ENCODE assay signal across 18 mouse cellular contexts in genomic region chr4:133925204-133925603, GRCm38 (mm10). TPM values are rescaled to one million over a fixed set of nuclear protein-coding genes. Genes with fewer than 3 reads are reported as not detected.
DNase-seq lines count a peak whose midpoint lies in the region; ATAC-seq and TF ChIP-seq lines count a peak whose summit lies in the region.
"Had no signal": no experiment of that assay in that cellular context is flagged by ENCODE, and none has a peak within 500 bp of the region (broad histone marks: within the 10 kb centered on the region; RNA-seq: fewer than 3 reads in every experiment).

No protein-coding gene starts in this region.

- 52% methylated on average over 4 of the region's 4 CpGs for WGBS in heart, embryonic 12.5 days
- 49% methylated on average over 4 of the region's 4 CpGs for WGBS in heart, embryonic 16.5 days
- 29% methylated on average over 4 of the region's 4 CpGs for WGBS in lung, adult 2 months

- H3K9me3 ChIP-seq in heart, embryonic 12.5 days (replicated peaks): no peaks in the 10 kb centered on the region
- no peaks in the 10 kb centered on the region for H3K9me3 ChIP-seq in heart, embryonic 16.5 days (replicated peaks; ENCODE audit: control insufficient read depth, low read length)
- H3K9me3 ChIP-seq: embryonic facial prominence, embryonic 10.5 days; forebrain, embryonic 13.5 days; intestine, embryonic 15.5 days had no signal

- TF ChIP-seq POLR2A in lung, adult 2 months (IDR thresholded peaks at IDR 0.05; ENCODE audit: borderline replicate concordance, extremely low read depth, low read depth, low read length): no peak

- H3K27me3 ChIP-seq in heart, embryonic 12.5 days (replicated peaks): no peaks in the 10 kb centered on the region
- no peaks in the 10 kb centered on the region for H3K27me3 ChIP-seq in heart, embryonic 16.5 days (ENCODE audit: control insufficient read depth, insufficient read depth, low read length)
- H3K27me3 ChIP-seq: forebrain, embryonic 13.5 days; intestine, embryonic 15.5 days had no signal

- intact Hi-C loops in heart, postnatal 10 days (cut with DNase I): no loop called here

- DNase-seq in heart, postnatal 10 days: no peak
- no peak for DNase-seq in heart, adult 9 months (ENCODE audit: low spot score in 2 of 2)
- DNase-seq in lung, postnatal 10 days: peak; percentile 58
- DNase-seq in lung, adult 2 months: no peak
- DNase-seq in lung, postnatal 25 days (ENCODE audit: low spot score): peak; percentile 56
- no peak for DNase-seq in cerebellum, adult 8-10 months
- DNase-seq: adrenal gland, adult 2 months; adrenal gland, postnatal 25 days; cerebellum, adult 18-20 months; cerebellum, postnatal 10 days; forebrain, postnatal 0 days; gastrocnemius, postnatal 14 days; kidney, adult 18-20 months had no signal

- H3K4me2 ChIP-seq in heart, embryonic 12.5 days: no peak overlapping the region
- no peak overlapping the region for H3K4me2 ChIP-seq in heart, embryonic 16.5 days (ENCODE audit: low read depth, low read length)
- H3K4me2 ChIP-seq: forebrain, embryonic 13.5 days; intestine, embryonic 15.5 days had no signal

- peaks cover 8% of the 10 kb centered on the region; the same call in 1 of the 2 replicates for H3K4me1 ChIP-seq in heart, embryonic 12.5 days (replicated peaks)
- peaks cover 2% of the 10 kb centered on the region; the same call in 1 of the 2 replicates for H3K4me1 ChIP-seq in heart, embryonic 16.5 days (ENCODE audit: control insufficient read depth, insufficient read depth, low read length)
- peaks cover 2% of the 10 kb centered on the region; the same call in 1 of the 2 replicates for H3K4me1 ChIP-seq in lung, adult 2 months (ENCODE audit: control insufficient read depth, insufficient read depth, low read length)
- H3K4me1 ChIP-seq: forebrain, embryonic 13.5 days had no signal

- no peak overlapping the region for H3K4me3 ChIP-seq in heart, embryonic 12.5 days
- H3K4me3 ChIP-seq in heart, embryonic 16.5 days (ENCODE audit: low read length): no peak overlapping the region
- H3K4me3 ChIP-seq in lung, adult 2 months (replicated peaks; ENCODE audit: extremely low read depth, low read depth, low read length): no peak overlapping the region
- H3K4me3 ChIP-seq: embryonic facial prominence, embryonic 10.5 days; forebrain, embryonic 13.5 days; intestine, embryonic 15.5 days had no signal

- no peak overlapping the region for H3K9ac ChIP-seq in heart, embryonic 12.5 days
- no peak overlapping the region for H3K9ac ChIP-seq in heart, embryonic 16.5 days (ENCODE audit: low read length)
- H3K9ac ChIP-seq: forebrain, embryonic 13.5 days; forebrain, postnatal 0 days; intestine, embryonic 15.5 days had no signal

- peak overlapping the region; percentile 12; the same call in 1 of the 2 replicates for H3K27ac ChIP-seq in heart, embryonic 12.5 days (ENCODE audit: poor library complexity, severe bottlenecking)
- peak overlapping the region; percentile 25 for H3K27ac ChIP-seq in heart, embryonic 16.5 days (ENCODE audit: low read length)
- H3K27ac ChIP-seq: embryonic facial prominence, embryonic 10.5 days; forebrain, embryonic 13.5 days; intestine, embryonic 15.5 days had no signal

- TF ChIP-seq CTCF in lung, adult 2 months (IDR thresholded peaks at IDR 0.05; ENCODE audit: insufficient read depth, low read length): no peak

- H3K36me3 ChIP-seq in heart, embryonic 12.5 days: no peaks in the 10 kb centered on the region
- H3K36me3 ChIP-seq in heart, embryonic 16.5 days (ENCODE audit: control insufficient read depth, insufficient read depth): no peaks in the 10 kb centered on the region
- H3K36me3 ChIP-seq: embryonic facial prominence, embryonic 10.5 days; intestine, embryonic 15.5 days had no signal

- peak; percentile 57; the same call in 1 of the 2 replicates for ATAC-seq in heart, embryonic 12.5 days (ENCODE audit: insufficient number of reproducible peaks, low FRiP score)
- ATAC-seq in heart, embryonic 16.5 days (replicated peaks; ENCODE audit: extremely low read depth, insufficient read depth, low FRiP score): peak; percentile 58; the same call in 1 of the 2 replicates
- ATAC-seq: forebrain, embryonic 13.5 days; forebrain, postnatal 0 days; intestine, embryonic 15.5 days had no signal

RNA-seq across cellular contexts. Expression of gene Rps6ka1, which starts 37.6 kb away (rescaled TPM):
- polyA plus RNA-seq in heart, embryonic 12.5 days (2016; fragmentation: Nextera tagmentation; extraction: Ambion mirVana): 21.7 and 23.5 TPM in 2 replicates
- total RNA-seq in heart, postnatal 10 days (2021): 1 to 10 TPM; 9.1 to 9.3 TPM
- polyA plus RNA-seq in heart, embryonic 16.5 days (2015; fragmentation: Nextera tagmentation; extraction: Ambion mirVana): 18.7 and 19.7 TPM in 2 replicates
- 57.2 and 65.6 TPM in 2 replicates for polyA plus RNA-seq in lung, adult 2 months (2012; rRNA removed)

RNA-seq across cellular contexts. Expression of gene Hmgn2, which starts 43.2 kb away (rescaled TPM):
- 1,861 and 1,891 TPM in 2 replicates for polyA plus RNA-seq in heart, embryonic 12.5 days (2016; fragmentation: Nextera tagmentation; extraction: Ambion mirVana)
- 100 to 1,000 TPM; 254 to 266 TPM for total RNA-seq in heart, postnatal 10 days (2021)
- polyA plus RNA-seq in heart, embryonic 16.5 days (2015; fragmentation: Nextera tagmentation; extraction: Ambion mirVana): 1,315 and 1,451 TPM in 2 replicates
- polyA plus RNA-seq in lung, adult 2 months (2012; rRNA removed): 14.6 and 28.9 TPM in 2 replicates

Comparison
In these comparisons a context has a peak if more than half of its experiments do, and no peak if none do; other contexts are left out.
1. DNase-seq: peak in lung, postnatal 10 days (single experiment) and lung, postnatal 25 days (single experiment); none in heart, postnatal 10 days (0 of 2), heart, adult 9 months (0 of 2), lung, adult 2 months (single experiment) and cerebellum, adult 8-10 months (single experiment).
2. RNA of gene Hmgn2, which starts 43.2 kb away (polyA plus RNA-seq): 1,861 to 1,891 TPM in heart, embryonic 12.5 days and 1,315 to 1,451 TPM in heart, embryonic 16.5 days; 14.6 to 28.9 TPM in lung, adult 2 months; every median in the first group is over 10 times any median in the second.